ENCODE assay signal across 12 mouse cellular contexts in the genomic region with DNA sequence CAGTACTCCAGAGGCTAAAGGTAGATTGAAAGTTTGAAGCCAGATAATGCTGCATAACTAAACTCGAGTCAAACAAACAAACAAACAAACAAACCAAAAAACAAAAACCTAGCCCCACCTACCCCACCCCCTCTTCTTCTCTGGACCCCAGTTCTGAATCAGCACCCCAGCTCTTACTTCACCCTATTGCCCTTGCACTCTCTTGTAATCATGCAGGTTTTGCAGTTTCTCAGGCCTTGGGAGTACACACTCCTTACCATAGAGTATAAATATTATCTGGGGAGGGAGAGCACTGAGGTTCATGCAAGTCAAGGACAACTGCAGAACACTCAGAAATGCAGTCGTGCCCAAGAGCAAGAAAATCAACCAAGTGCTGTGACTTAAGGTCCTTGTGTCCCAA. TPM values are rescaled to one million over a fixed set of nuclear protein-coding genes. Genes with fewer than 3 reads are reported as not detected.
DNase-seq lines count a peak whose midpoint lies in the region; ATAC-seq and TF ChIP-seq lines count a peak whose summit lies in the region.
"Had no signal": no experiment of that assay in that cellular context is flagged by ENCODE, and none has a peak within 500 bp of the region (broad histone marks: within the 10 kb centered on the region; RNA-seq: fewer than 3 reads in every experiment).

No protein-coding gene starts in this region.

- TF ChIP-seq EP300 in liver, postnatal 0 days (IDR thresholded peaks at IDR 0.05; ENCODE audit: low read depth) = no peak

- H3K27ac ChIP-seq in liver, embryonic 13.5 days = peak overlapping the region; percentile 85; the same call in 1 of the 2 replicates
- H3K27ac ChIP-seq in liver, postnatal 0 days (ENCODE audit: low read depth) = no peak overlapping the region
- H3K27ac ChIP-seq in forebrain, embryonic 12.5 days = peak overlapping the region; percentile 100
- H3K27ac ChIP-seq in hindbrain, embryonic 13.5 days = peak overlapping the region; percentile 99
- peak overlapping the region; percentile 89 for H3K27ac ChIP-seq in midbrain, embryonic 13.5 days

- no peak overlapping the region for H3K9ac ChIP-seq in liver, embryonic 13.5 days
- H3K9ac ChIP-seq in liver, postnatal 0 days (replicated peaks) = no peak overlapping the region
- H3K9ac ChIP-seq in forebrain, embryonic 12.5 days = no peak overlapping the region
- H3K9ac ChIP-seq in hindbrain, embryonic 13.5 days = no peak overlapping the region
- no peak overlapping the region for H3K9ac ChIP-seq in midbrain, embryonic 13.5 days (replicated peaks)
- H3K9ac ChIP-seq: neural tube, embryonic 12.5 days had no signal

- no peak overlapping the region for H3K4me2 ChIP-seq in liver, embryonic 13.5 days
- no peak overlapping the region for H3K4me2 ChIP-seq in liver, postnatal 0 days (ENCODE audit: low read depth, low read length)
- H3K4me2 ChIP-seq in forebrain, embryonic 12.5 days = no peak overlapping the region
- H3K4me2 ChIP-seq in hindbrain, embryonic 13.5 days = no peak overlapping the region
- no peak overlapping the region for H3K4me2 ChIP-seq in midbrain, embryonic 13.5 days (replicated peaks)

- ATAC-seq in liver, embryonic 13.5 days (ENCODE audit: low read depth) = no peak
- no peak for ATAC-seq in liver, postnatal 0 days
- ATAC-seq in forebrain, embryonic 12.5 days (ENCODE audit: low FRiP score) = no peak
- ATAC-seq in hindbrain, embryonic 13.5 days (ENCODE audit: low FRiP score) = no peak
- no peak for ATAC-seq in midbrain, embryonic 13.5 days

- H3K27me3 ChIP-seq in liver, embryonic 13.5 days = no peaks in the 10 kb centered on the region
- H3K27me3 ChIP-seq in liver, postnatal 0 days (ENCODE audit: insufficient read depth, low read length) = no peaks in the 10 kb centered on the region
- H3K27me3 ChIP-seq in forebrain, embryonic 12.5 days = no peaks in the 10 kb centered on the region
- no peaks in the 10 kb centered on the region for H3K27me3 ChIP-seq in hindbrain, embryonic 13.5 days
- no peaks in the 10 kb centered on the region for H3K27me3 ChIP-seq in midbrain, embryonic 13.5 days
- H3K27me3 ChIP-seq: neural tube, embryonic 12.5 days had no signal

- peaks cover 36% of the 10 kb centered on the region for H3K36me3 ChIP-seq in liver, embryonic 13.5 days
- peaks cover 4% of the 10 kb centered on the region for H3K36me3 ChIP-seq in liver, postnatal 0 days (replicated peaks; ENCODE audit: insufficient read depth, low read length)
- H3K36me3 ChIP-seq in forebrain, embryonic 12.5 days (replicated peaks) = peaks cover 16% of the 10 kb centered on the region
- 0 out of 2 replicates have a peak, but pooled peaks cover 5% of the 10 kb centered on the region for H3K36me3 ChIP-seq in hindbrain, embryonic 13.5 days
- H3K36me3 ChIP-seq in midbrain, embryonic 13.5 days = 0 out of 2 replicates have a peak, but pooled peaks cover 7% of the 10 kb centered on the region

- 70% methylated on average over 2 of the region's 2 CpGs for WGBS in liver, embryonic 13.5 days (ENCODE audit: insufficient replicate concordance)
- 85% methylated on average over 2 of the region's 2 CpGs for WGBS in liver, postnatal 0 days (ENCODE audit: insufficient replicate concordance)
- 95% methylated on average over 2 of the region's 2 CpGs for WGBS in forebrain, embryonic 12.5 days
- WGBS in hindbrain, embryonic 13.5 days = 95% methylated on average over 2 of the region's 2 CpGs
- WGBS in midbrain, embryonic 13.5 days = 95% methylated on average over 2 of the region's 2 CpGs

- H3K4me3 ChIP-seq in liver, embryonic 13.5 days (replicated peaks) = no peak overlapping the region
- H3K4me3 ChIP-seq in liver, postnatal 0 days (ENCODE audit: low read depth, low read length) = no peak overlapping the region
- H3K4me3 ChIP-seq in forebrain, embryonic 12.5 days (replicated peaks) = no peak overlapping the region
- H3K4me3 ChIP-seq in hindbrain, embryonic 13.5 days = no peak overlapping the region
- H3K4me3 ChIP-seq in midbrain, embryonic 13.5 days (replicated peaks) = no peak overlapping the region
- H3K4me3 ChIP-seq: neural tube, embryonic 12.5 days had no signal

- peaks cover 33% of the 10 kb centered on the region for H3K4me1 ChIP-seq in liver, embryonic 13.5 days (replicated peaks)
- peaks cover 19% of the 10 kb centered on the region for H3K4me1 ChIP-seq in liver, postnatal 0 days (ENCODE audit: insufficient read depth)
- H3K4me1 ChIP-seq in forebrain, embryonic 12.5 days = peaks cover 20% of the 10 kb centered on the region
- H3K4me1 ChIP-seq in hindbrain, embryonic 13.5 days (replicated peaks) = peaks cover 27% of the 10 kb centered on the region
- H3K4me1 ChIP-seq in midbrain, embryonic 13.5 days (replicated peaks) = peaks cover 28% of the 10 kb centered on the region

- DNase-seq in liver, embryonic 13.5 days = no peak
- DNase-seq in liver, postnatal 0 days = no peak
- no peak for DNase-seq in ovary, postnatal 10 days (ENCODE audit: low spot score)
- no peak for DNase-seq in MN1 (ENCODE audit: low spot score)
- no peak for DNase-seq in lung, postnatal 36 days
- DNase-seq: heart, adult 18-20 months; kidney, adult 8-10 months; thymus, postnatal 14 days had no signal

- TF ChIP-seq CTCF in liver, postnatal 0 days (IDR thresholded peaks at IDR 0.05; ENCODE audit: low read depth) = no peak

- no peaks in the 10 kb centered on the region for H3K9me3 ChIP-seq in liver, embryonic 13.5 days (replicated peaks)
- H3K9me3 ChIP-seq in liver, postnatal 0 days (ENCODE audit: low read length) = no peaks in the 10 kb centered on the region
- no peaks in the 10 kb centered on the region for H3K9me3 ChIP-seq in forebrain, embryonic 12.5 days
- H3K9me3 ChIP-seq in hindbrain, embryonic 13.5 days = no peaks in the 10 kb centered on the region
- H3K9me3 ChIP-seq in midbrain, embryonic 13.5 days = no peaks in the 10 kb centered on the region
- H3K9me3 ChIP-seq: neural tube, embryonic 12.5 days had no signal

RNA-seq across cellular contexts. Expression of a gene that starts 1.0 kb away (rescaled TPM):
- polyA plus RNA-seq in liver, embryonic 13.5 days (2015; fragmentation: Nextera tagmentation; extraction: Ambion mirVana) = 273 and 314 TPM in 2 replicates
- polyA plus RNA-seq in liver, postnatal 0 days (2015; fragmentation: Nextera tagmentation; extraction: Ambion mirVana) = 127 and 145 TPM in 2 replicates
- polyA plus RNA-seq in forebrain, embryonic 12.5 days (2016; fragmentation: Nextera tagmentation; extraction: Ambion mirVana) = 640 and 653 TPM in 2 replicates
- polyA plus RNA-seq in hindbrain, embryonic 13.5 days (2015; fragmentation: Nextera tagmentation; extraction: Ambion mirVana) = 524 and 526 TPM in 2 replicates
- polyA plus RNA-seq in midbrain, embryonic 13.5 days (2015; fragmentation: Nextera tagmentation; extraction: Ambion mirVana) = 560 and 579 TPM in 2 replicates

RNA-seq across cellular contexts. Expression of a gene that starts 9.0 kb away (rescaled TPM):
- polyA plus RNA-seq in liver, embryonic 13.5 days (2015; fragmentation: Nextera tagmentation; extraction: Ambion mirVana) = 10.3 and 11.8 TPM in 2 replicates
- polyA plus RNA-seq in liver, postnatal 0 days (2015; fragmentation: Nextera tagmentation; extraction: Ambion mirVana) = 4.5 and 5.5 TPM in 2 replicates
- polyA plus RNA-seq in forebrain, embryonic 12.5 days (2016; fragmentation: Nextera tagmentation; extraction: Ambion mirVana) = 21.6 and 26.7 TPM in 2 replicates
- 20.0 and 21.9 TPM in 2 replicates for polyA plus RNA-seq in hindbrain, embryonic 13.5 days (2015; fragmentation: Nextera tagmentation; extraction: Ambion mirVana)
- polyA plus RNA-seq in midbrain, embryonic 13.5 days (2015; fragmentation: Nextera tagmentation; extraction: Ambion mirVana) = 17.0 and 18.7 TPM in 2 replicates

RNA-seq across cellular contexts. Expression of a gene that starts 24.3 kb away (rescaled TPM):
- polyA plus RNA-seq in liver, embryonic 13.5 days (2015; fragmentation: Nextera tagmentation; extraction: Ambion mirVana) = 12.6 and 13.9 TPM in 2 replicates
- 7.6 and 8.3 TPM in 2 replicates for polyA plus RNA-seq in liver, postnatal 0 days (2015; fragmentation: Nextera tagmentation; extraction: Ambion mirVana)
- 24.9 and 26.7 TPM in 2 replicates for polyA plus RNA-seq in forebrain, embryonic 12.5 days (2016; fragmentation: Nextera tagmentation; extraction: Ambion mirVana)
- polyA plus RNA-seq in hindbrain, embryonic 13.5 days (2015; fragmentation: Nextera tagmentation; extraction: Ambion mirVana) = 27.4 and 27.5 TPM in 2 replicates
- polyA plus RNA-seq in midbrain, embryonic 13.5 days (2015; fragmentation: Nextera tagmentation; extraction: Ambion mirVana) = 25.3 and 29.9 TPM in 2 replicates

RNA-seq across cellular contexts. Expression of a gene that starts 30.2 kb away (rescaled TPM):
- 270 and 280 TPM in 2 replicates for polyA plus RNA-seq in liver, embryonic 13.5 days (2015; fragmentation: Nextera tagmentation; extraction: Ambion mirVana)
- 114 and 116 TPM in 2 replicates for polyA plus RNA-seq in liver, postnatal 0 days (2015; fragmentation: Nextera tagmentation; extraction: Ambion mirVana)
- 308 and 324 TPM in 2 replicates for polyA plus RNA-seq in forebrain, embryonic 12.5 days (2016; fragmentation: Nextera tagmentation; extraction: Ambion mirVana)
- 226 and 232 TPM in 2 replicates for polyA plus RNA-seq in hindbrain, embryonic 13.5 days (2015; fragmentation: Nextera tagmentation; extraction: Ambion mirVana)
- 245 and 253 TPM in 2 replicates for polyA plus RNA-seq in midbrain, embryonic 13.5 days (2015; fragmentation: Nextera tagmentation; extraction: Ambion mirVana)

RNA-seq across cellular contexts. Expression of a gene that starts 31.9 kb away (rescaled TPM):
- polyA plus RNA-seq in liver, embryonic 13.5 days (2015; fragmentation: Nextera tagmentation; extraction: Ambion mirVana) = 0.13 and 0.15 TPM in 2 replicates
- polyA plus RNA-seq in liver, postnatal 0 days (2015; fragmentation: Nextera tagmentation; extraction: Ambion mirVana) = 0.17 TPM in 1 of 2 replicates, not detected in the other
- 0.85 and 1.1 TPM in 2 replicates for polyA plus RNA-seq in forebrain, embryonic 12.5 days (2016; fragmentation: Nextera tagmentation; extraction: Ambion mirVana)
- polyA plus RNA-seq in hindbrain, embryonic 13.5 days (2015; fragmentation: Nextera tagmentation; extraction: Ambion mirVana) = 0.63 and 0.70 TPM in 2 replicates
- 0.49 and 0.50 TPM in 2 replicates for polyA plus RNA-seq in midbrain, embryonic 13.5 days (2015; fragmentation: Nextera tagmentation; extraction: Ambion mirVana)
